Mouse (Mus musculus): ENCODE measurements around the gene Slc10a6. TPM values are rescaled to one million over a fixed set of nuclear protein-coding genes. Genes with fewer than 3 reads are reported as not detected.

The Slc10a6 gene
- polyA plus RNA-seq, 1 experiment: 1.1 TPM

DNA sequence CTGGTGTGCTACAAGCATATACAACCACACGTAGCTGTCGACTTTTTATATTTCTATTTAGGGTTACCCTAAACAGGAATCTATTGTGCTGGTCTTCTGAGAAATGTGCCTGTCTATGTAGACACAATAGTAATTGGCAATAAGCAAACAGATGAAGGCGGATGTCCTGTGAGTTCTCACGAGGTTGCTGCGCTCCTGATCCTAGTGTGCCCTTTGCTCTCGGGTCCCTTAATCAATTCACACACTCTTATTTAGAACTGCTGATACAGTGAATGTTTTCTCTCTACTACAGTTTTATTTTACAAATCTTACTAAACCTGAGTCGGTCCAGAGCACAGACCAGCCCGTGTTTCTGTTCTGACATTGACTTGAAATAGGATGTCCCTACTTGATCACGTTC is 68.7 kb downstream of the Slc10a6 start:
- no peak overlapping the region for H3K27ac ChIP-seq (ENCODE audit: insufficient read depth, low read depth, low read length)
- H3K27me3 ChIP-seq (ENCODE audit: control insufficient read depth, insufficient read depth, low read length): no peaks in the 10 kb centered on the region
- TF ChIP-seq POLR2A (IDR thresholded peaks at IDR 0.05; ENCODE audit: low read depth, low read length): no peak
- no peak for TF ChIP-seq CTCF (IDR thresholded peaks at IDR 0.05; ENCODE audit: extremely low read depth, insufficient read length, insufficient replicate concordance, low read depth, low read length)
- no peak overlapping the region for H3K4me3 ChIP-seq (ENCODE audit: low read depth, low read length)
- no peaks in the 10 kb centered on the region for H3K36me3 ChIP-seq (ENCODE audit: control insufficient read depth, insufficient read depth, low read length)
- 84% methylated on average over 9 of the region's 9 CpGs for whole genome bisulfite sequencing
- no peaks in the 10 kb centered on the region for H3K4me1 ChIP-seq (ENCODE audit: control insufficient read depth, insufficient read depth, insufficient read length, low read length)

Other genes starting within 250 kb of the Slc10a6 start
- gene Ptpn13, start 204.2 kb downstream of the Slc10a6 start, polyA plus RNA-seq (2012; rRNA removed): 1.2 and 1.4 TPM in 2 replicates
- not detected in 2 replicates for gene 1700016H13Rik, start 26.6 kb upstream of the Slc10a6 start, polyA plus RNA-seq (2012; rRNA removed)
- 7.6 and 16.7 TPM in 2 replicates for gene Aff1, start 63.0 kb upstream of the Slc10a6 start, polyA plus RNA-seq (2012; rRNA removed)

All from small intestine, adult 2 months (tissue).